Mouse (Mus musculus) neural tube, embryonic 11.5 days (tissue): ENCODE data around the gene Dnah2. TPM values are rescaled to one million over a fixed set of nuclear protein-coding genes. Genes with fewer than 3 reads are reported as not detected.

Source experiments
- ATAC-seq: fragments of 200-750 bp; cut with Nextera tagmentation; 2 replicates; pipeline ENCODE4 v1.8.0; 2017; ENCODE audit warnings: moderate number of reproducible peaks, mild to moderate bottlenecking, moderate TSS enrichment, moderate library complexity; ENCODE audit not compliant: insufficient read depth, low FRiP score, low TSS enrichment
- DNase-seq: peaks from one replicate; pipeline ENCODE4 v3.0.0-alpha.2; 2015; ENCODE audit warnings: low spot score
- H3K27ac ChIP-seq: fragments of 300-500 bp; sonication (generic); 2 replicates; pipeline ENCODE4 v1.5.1; 2014; ENCODE audit warnings: low read depth, mild to moderate bottlenecking, low read length
- H3K27me3 ChIP-seq: fragments of 300-500 bp; sonication (generic); 2 replicates; pipeline ENCODE4 v1.6.1; 2014; ENCODE audit warnings: mild to moderate bottlenecking, low read length, mixed read lengths; ENCODE audit not compliant: control insufficient read depth, insufficient read depth
- H3K36me3 ChIP-seq: fragments of 300-500 bp; sonication (generic); 2 replicates; pipeline ENCODE4 v1.6.1; 2014; ENCODE audit warnings: mild to moderate bottlenecking, low read length, moderate library complexity, mixed read lengths; ENCODE audit not compliant: control insufficient read depth, insufficient read depth
- H3K4me1 ChIP-seq: fragments of 300-500 bp; sonication (generic); 2 replicates; pipeline ENCODE4 v1.6.1; 2014; ENCODE audit warnings: low read length, mixed read lengths; ENCODE audit not compliant: control insufficient read depth, insufficient read depth
- H3K4me2 ChIP-seq: fragments of 300-500 bp; sonication (generic); 2 replicates; pipeline ENCODE4 v1.6.1; 2014; ENCODE audit warnings: low read depth, mild to moderate bottlenecking, moderate library complexity
- H3K4me3 ChIP-seq: fragments of 300-500 bp; sonication (generic); 2 replicates; pipeline ENCODE4 v1.5.1; 2014; ENCODE audit warnings: low read depth, low read length
- H3K9ac ChIP-seq: fragments of 300-500 bp; sonication (generic); 2 replicates; pipeline ENCODE4 v1.6.1; 2014; ENCODE audit warnings: mild to moderate bottlenecking, low read length
- H3K9me3 ChIP-seq: fragments of 300-500 bp; sonication (generic); 2 replicates; pipeline ENCODE4 v1.6.1; 2016; ENCODE audit warnings: low read length; ENCODE audit not compliant: control insufficient read depth
- WGBS: fragments of 180-500 bp; shearing (Covaris S2); extraction: QIAGEN DNeasy Blood & Tissue Kit; methylation state at CpG from one replicate; pipeline ENCODE4 v1.1.7; 2014; 5-methylcytosine and 5-hydroxymethylcytosine counted together
- polyA plus RNA-seq: library from polyadenylated mRNA; unstranded; fragments of >200 nt; fragmentation: Nextera tagmentation; extraction: Ambion mirVana; gene quantifications from 2 replicates; pipeline ENCODE4 v1.2.1, GENCODE M21; 2014

The Dnah2 gene
- polyA plus RNA-seq, 1 experiment from 2014 or later = 0.92 TPM

DNA sequence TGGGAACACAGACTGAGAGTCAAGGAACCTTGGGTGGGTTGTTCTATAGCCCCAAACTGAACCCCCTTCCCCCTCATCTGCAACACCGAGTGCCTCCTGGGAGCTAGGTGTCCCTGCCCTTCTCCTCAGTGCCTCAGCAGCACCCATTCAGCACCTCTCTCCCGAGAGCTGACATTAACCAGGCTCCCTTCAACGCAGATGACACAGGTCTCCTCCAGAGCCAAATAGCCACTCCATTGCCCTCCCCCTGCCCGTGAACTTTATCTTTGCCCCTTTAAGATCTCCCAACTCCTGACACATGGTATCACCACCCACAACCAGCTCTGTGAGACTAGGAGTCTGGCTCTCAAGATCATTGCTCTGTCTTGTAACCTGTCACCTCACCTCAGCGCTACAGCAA lies 10.3 kb upstream of the Dnah2 start:
- Histone ChIP-seq H3K4me1 (peaks cover 62% of the 10 kb centered on the region), H3K4me2 (peak overlapping the region; percentile 92), H3K36me3 (peaks cover 6% of the 10 kb centered on the region), H3K4me3 (peak overlapping the region; percentile 72), H3K27ac (no peak overlapping the region), H3K27me3 (no peaks in the 10 kb centered on the region), H3K9ac (peak overlapping the region; percentile 87), H3K9me3 (no peaks in the 10 kb centered on the region)
- ATAC-seq (no peak), DNase-seq (no peak)
- WGBS = 13% methylated on average over 5 of the region's 5 CpGs

DNA sequence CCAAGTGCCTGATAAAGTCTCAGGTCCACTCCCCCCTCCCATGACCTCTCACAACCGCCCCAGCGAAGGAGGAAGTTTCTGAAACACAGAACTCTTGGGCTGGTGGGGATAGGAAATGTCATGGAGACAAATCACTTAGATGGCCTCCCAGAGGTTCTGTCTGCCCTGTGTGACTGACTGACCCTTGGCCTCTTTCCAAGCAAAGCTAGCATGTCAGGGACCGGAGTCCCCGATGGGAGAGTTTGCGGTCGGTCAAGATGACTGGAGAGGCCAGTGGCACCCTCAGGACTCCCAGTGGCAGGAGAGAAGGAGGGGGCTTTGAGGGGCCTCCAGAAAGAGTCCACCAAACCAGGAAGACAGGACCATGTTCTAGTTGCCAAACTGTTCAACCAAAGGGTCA lies 9.8 kb upstream of the Dnah2 start:
- H3K9ac ChIP-seq = peak overlapping the region; percentile 87
- H3K27ac ChIP-seq = no peak overlapping the region
- H3K27me3 ChIP-seq = no peaks in the 10 kb centered on the region
- H3K4me1 ChIP-seq = peaks cover 64% of the 10 kb centered on the region
- H3K4me3 ChIP-seq = peak overlapping the region; percentile 72
- ATAC-seq = no peak
- H3K4me2 ChIP-seq = peak overlapping the region; percentile 92
- 31% methylated on average over 6 of the region's 6 CpGs for WGBS
- H3K9me3 ChIP-seq = no peaks in the 10 kb centered on the region
- DNase-seq = no peak
- peaks cover 6% of the 10 kb centered on the region for H3K36me3 ChIP-seq

DNA sequence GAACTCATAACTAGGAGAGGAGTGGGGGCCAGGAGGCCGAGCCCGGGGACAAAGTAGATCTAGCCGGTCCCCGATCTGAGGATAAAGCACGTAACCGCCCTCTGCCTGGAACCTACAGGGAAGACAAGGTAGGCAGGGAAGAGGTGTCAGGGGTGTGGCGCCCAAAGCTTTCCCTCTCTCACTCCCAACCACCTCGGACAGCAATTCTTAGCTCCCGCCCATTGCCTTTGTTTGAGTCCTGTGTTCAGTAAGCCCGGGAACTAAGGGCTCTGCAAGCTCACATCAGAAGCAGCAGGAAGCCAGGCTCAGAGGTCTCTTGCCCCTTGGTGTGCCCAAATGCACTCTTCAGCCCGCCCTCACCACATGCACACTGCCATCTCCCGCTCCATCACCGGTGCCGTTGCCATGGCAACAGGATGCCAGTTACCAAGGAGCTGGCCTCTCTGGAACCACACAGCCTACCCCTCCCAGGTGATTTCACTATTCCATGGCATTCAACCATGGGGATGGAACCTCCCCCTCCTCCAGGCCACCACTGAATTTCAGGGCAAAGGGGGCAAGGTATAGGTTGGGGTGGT lies 8.6 kb upstream of the Dnah2 start:
- DNase-seq = peak; percentile 74
- 0 out of 2 replicates have a peak overlapping the region, but pooled peaks have one; percentile 3 for H3K4me3 ChIP-seq
- H3K27ac ChIP-seq = no peak overlapping the region
- no peak for ATAC-seq
- H3K4me1 ChIP-seq = peaks cover 76% of the 10 kb centered on the region
- H3K27me3 ChIP-seq = no peaks in the 10 kb centered on the region
- H3K9me3 ChIP-seq = no peaks in the 10 kb centered on the region
- WGBS = 20% methylated on average over 14 of the region's 14 CpGs
- peak overlapping the region; percentile 12; the same call in 1 of the 2 replicates for H3K9ac ChIP-seq
- peak overlapping the region; percentile 92 for H3K4me2 ChIP-seq
- peaks cover 2% of the 10 kb centered on the region for H3K36me3 ChIP-seq

DNA sequence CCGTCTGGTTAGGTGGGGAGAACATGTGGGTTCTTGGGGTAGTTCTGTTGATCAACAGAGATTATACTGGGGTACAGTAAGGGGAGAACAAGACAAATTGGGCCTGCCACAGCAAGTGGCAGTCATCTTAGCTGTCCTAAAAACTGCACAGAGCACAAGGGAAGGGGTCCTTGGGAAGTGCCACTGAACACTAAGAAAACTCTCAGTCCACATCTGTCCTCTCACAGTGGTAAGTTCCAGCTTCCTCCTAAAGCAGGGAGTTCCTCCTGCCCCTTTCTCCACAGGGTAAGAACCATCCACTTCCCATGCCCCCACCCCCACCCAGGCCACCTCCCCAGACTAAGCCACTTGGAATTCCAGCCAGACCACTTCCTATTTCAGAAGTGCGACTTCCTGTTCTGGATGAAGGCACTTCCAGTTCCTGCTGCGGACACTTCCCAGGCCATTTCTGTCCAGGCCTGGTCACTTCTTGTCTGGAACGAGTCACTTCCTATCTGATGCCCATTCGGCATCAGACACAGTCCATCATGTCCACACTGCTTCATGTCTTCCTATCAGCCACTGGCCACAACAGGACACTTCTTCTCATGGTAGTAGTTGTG lies 5.7 kb upstream of the Dnah2 start:
- no peak overlapping the region for H3K9ac ChIP-seq
- no peak for ATAC-seq
- no peaks in the 10 kb centered on the region for H3K27me3 ChIP-seq
- H3K4me2 ChIP-seq = no peak overlapping the region
- no peaks in the 10 kb centered on the region for H3K9me3 ChIP-seq
- WGBS = 89% methylated on average over 5 of the region's 5 CpGs
- H3K4me1 ChIP-seq = peaks cover 54% of the 10 kb centered on the region
- no peak for DNase-seq
- H3K27ac ChIP-seq = no peak overlapping the region
- H3K4me3 ChIP-seq = no peak overlapping the region
- no peaks in the 10 kb centered on the region; the same call in 1 of the 2 replicates for H3K36me3 ChIP-seq

DNA sequence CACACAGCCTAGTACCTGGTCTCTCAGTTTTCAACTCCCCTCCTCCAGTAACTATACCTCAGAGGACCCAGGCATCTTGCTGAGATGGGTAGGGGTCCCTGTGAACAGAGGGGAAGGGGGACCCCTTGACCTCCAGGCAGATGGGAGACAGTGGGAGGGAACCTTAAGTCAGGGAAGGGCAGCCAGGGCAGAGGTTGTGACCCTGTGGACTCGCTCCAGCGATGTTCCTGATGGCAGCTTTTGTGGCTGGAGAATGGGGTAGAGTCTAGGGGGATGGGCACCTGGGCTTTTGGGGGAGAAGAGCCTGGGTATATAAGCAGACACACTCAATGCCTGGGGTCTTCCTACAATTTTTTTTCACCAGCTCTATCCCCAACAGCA lies 4.4 kb upstream of the Dnah2 start:
- peak; percentile 27 for DNase-seq
- H3K9me3 ChIP-seq = no peaks in the 10 kb centered on the region
- peak overlapping the region; percentile 26 for H3K4me2 ChIP-seq
- peak overlapping the region; percentile 86 for H3K27ac ChIP-seq
- WGBS = 4% methylated on average over 2 of the region's 2 CpGs
- ATAC-seq = 0 out of 2 replicates have a peak, but pooled peaks have one; percentile 9
- H3K36me3 ChIP-seq = no peaks in the 10 kb centered on the region; the same call in 1 of the 2 replicates
- H3K27me3 ChIP-seq = no peaks in the 10 kb centered on the region
- H3K9ac ChIP-seq = peak overlapping the region; percentile 27
- H3K4me1 ChIP-seq = peaks cover 42% of the 10 kb centered on the region
- no peak overlapping the region for H3K4me3 ChIP-seq

DNA sequence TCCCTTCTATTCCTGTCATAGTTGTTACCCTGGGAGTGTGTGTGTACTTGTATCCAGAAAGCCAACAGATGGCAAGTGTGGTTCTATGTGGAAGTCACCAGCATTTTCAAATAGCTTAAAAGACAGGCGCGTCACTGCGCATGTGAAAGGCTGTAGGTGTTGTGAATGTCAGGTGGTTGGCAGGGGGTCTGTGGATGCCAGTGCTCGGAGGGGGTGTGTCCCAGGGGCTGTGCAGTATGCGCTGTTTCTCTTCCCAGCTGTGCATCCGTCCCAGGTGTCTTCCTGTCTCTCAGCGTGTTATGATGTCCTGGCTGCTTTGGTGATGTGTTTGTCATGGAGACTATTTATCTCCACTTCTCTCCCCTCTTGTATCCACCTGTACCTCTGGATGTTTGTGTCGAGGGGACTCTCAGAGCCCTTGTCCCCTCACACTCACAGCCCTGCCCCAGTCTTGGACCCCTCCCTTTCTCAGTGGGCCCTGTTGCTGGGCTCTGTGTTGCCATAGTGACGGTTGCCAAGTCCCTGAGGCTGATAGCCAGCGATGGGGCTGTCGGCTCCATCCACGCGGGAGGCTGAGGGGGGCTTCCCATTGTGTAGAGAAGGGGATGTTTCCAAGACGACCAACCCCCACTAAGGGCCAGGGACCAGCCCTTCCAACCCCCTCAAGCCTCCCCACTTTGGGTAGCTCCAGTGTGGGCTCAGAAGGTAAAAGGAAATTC lies 3.9 kb upstream of the Dnah2 start:
- Histone ChIP-seq H3K9me3 (no peaks in the 10 kb centered on the region), H3K4me2 (peak overlapping the region; percentile 26), H3K4me3 (no peak overlapping the region), H3K27me3 (no peaks in the 10 kb centered on the region), H3K27ac (peak overlapping the region; percentile 86), H3K9ac (peak overlapping the region; percentile 27), H3K36me3 (no peaks in the 10 kb centered on the region; the same call in 1 of the 2 replicates), H3K4me1 (peaks cover 37% of the 10 kb centered on the region)
- DNase-seq (peak; percentile 86), ATAC-seq (peak; percentile 85)
- WGBS = 18% methylated on average over 14 of the region's 14 CpGs

DNA sequence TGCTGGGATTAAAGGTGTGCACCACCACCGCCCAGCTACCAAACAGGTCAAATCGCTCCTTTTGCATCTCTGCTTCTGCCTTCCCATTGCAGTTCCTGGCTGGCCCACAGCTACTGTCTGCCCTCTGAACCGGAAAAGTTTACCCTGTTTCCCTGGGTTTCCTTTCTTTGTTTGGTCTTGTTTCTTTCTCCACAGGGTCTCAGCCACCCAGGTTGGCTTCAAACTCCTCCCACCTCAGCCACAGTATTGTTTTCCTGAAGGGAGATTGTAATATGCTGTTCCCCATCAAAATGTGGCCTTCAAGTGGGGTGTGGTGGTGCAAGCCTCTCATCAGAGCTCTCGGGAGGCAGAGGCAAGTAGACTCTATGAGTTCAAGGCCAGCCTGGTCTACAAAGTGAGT lies 2.4 kb upstream of the Dnah2 start:
- Histone ChIP-seq H3K4me3 (no peak overlapping the region), H3K27ac (no peak overlapping the region), H3K27me3 (no peaks in the 10 kb centered on the region), H3K4me2 (no peak overlapping the region), H3K36me3 (no peaks in the 10 kb centered on the region; the same call in 1 of the 2 replicates), H3K9me3 (no peaks in the 10 kb centered on the region), H3K4me1 (peaks cover 29% of the 10 kb centered on the region), H3K9ac (no peak overlapping the region)
- DNase-seq (no peak), ATAC-seq (no peak)
- WGBS = 66% methylated on average over 4 of the region's 4 CpGs

DNA sequence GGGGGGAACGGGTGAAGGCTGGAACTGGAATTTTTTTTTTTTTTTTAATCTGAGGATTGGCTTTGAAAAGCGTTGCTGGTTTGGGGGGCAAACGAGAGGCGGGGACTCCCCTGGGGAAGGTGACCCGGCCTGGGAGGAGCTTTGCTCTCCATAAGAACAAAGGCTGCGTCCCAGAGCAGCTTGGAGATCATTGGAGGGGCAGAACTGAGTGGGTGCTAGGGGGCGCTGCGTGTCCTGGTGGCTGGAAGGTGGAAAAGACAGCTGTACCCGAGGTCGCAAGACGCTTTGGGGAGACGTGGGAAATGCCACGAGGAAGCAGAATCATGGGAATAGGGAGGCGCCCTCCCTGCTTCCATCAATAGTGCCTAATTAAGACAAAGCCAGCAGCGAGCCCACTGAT lies 1.8 kb downstream of the Dnah2 start:
- Histone ChIP-seq H3K27ac (peak overlapping the region; percentile 68), H3K9ac (peak overlapping the region; percentile 75), H3K4me3 (peak overlapping the region; percentile 38), H3K36me3 (no peaks in the 10 kb centered on the region), H3K27me3 (no peaks in the 10 kb centered on the region), H3K4me1 (peaks cover 8% of the 10 kb centered on the region; the same call in 1 of the 2 replicates), H3K4me2 (peak overlapping the region; percentile 79), H3K9me3 (no peaks in the 10 kb centered on the region)
- no peak for DNase-seq
- 6% methylated on average over 15 of the region's 15 CpGs for WGBS
- ATAC-seq = no peak
